Mouse (Mus musculus) retina, embryonic 14.5 days (tissue): ENCODE results near the gene Nudt8.
"Not testable (repeated sequence)": the region's sequence is repeated elsewhere in the genome, so short reads cannot be mapped to it uniquely, and the experiment has no call there.

Experiments
- DNase-seq: peaks from one replicate; pipeline ENCODE4 v3.0.0-alpha.2; 2015; ENCODE audit warnings: low spot score

The Nudt8 gene

DNA sequence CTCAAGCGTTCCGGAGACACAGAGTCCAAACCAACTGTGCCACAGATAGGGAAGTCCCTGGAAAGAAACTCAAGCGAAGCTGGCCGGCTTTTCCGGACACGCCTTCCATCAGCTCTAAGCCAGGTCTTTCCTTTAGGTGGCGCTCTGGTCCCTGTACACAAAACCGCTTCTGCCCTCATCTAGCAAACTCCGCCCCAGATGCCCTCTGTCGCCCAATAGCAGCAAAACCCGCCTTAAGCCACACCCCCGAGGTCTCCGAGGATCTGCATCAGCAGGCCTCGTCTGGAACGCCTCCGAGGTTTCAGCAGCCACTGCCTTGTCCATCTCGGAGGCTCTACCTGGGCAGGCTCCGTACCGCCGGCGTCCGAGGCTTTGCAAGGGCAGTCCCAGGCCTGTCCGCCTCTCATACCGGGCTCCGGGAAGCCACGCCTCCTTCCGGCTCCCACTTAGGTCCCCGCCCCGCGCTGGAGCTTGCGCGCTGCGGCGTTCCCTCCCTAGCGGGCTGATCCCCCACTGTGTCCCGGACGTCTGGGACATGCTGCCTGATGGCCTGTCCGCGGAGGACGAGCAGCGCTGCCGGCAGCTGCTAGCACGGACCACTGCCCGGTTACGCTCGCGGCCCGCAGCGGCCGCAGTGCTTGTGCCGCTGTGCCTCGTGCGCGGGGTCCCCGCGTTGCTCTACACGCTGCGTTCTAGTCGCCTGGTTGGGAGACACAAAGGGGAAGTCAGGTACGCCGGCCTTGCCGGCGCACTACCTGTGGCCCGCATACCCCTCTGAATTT, at the start of gene Nudt8, which contains the start of gene Gm49405:
Gene Nudt8, plus strand, starts transcription at position 462 of the 782 bp plus-strand sequence.
Gene Gm49405, plus strand, starts transcription at position 508 of the 782 bp plus-strand sequence.
- DNase-seq = peak; percentile 98

DNA sequence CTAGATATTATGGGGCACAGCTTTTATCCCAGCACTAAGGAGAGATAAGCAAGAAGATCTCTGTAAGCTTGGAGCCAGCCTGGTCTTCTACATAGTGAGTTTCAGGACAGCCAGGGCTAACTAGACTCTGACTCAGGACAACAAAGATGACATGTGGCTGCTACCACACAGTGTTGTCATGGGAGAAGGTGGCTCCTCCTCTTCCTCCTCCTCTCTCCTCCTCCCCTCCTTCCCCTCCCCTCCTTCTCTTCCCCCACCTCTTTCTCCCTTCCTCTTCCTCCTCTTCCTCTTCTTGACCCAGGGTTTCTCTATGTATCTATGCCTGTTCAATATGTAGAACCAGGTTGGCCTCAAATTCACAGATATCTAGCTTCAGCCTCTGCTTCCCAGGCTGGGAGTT, 48.9 kb upstream of the Nudt8 start:
- no peak for DNase-seq

DNA sequence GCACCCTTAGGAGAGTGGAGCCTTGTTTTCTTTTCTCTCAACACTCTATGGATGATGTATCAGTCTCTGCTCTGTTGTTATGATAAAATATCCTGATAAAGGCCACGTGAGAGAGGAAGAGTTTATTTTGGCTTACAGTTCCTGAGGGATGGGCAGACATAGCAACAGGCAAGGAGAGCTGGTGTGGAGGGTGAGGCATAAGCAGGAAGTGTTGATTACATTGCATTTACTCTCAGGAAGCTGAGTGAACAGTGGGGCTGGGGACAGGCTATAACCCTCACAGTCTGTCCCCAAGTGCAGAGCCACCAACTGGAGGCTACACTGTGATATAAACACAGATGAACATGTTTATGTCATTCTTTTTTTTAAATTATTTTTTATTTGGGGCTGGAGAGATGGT, 48.3 kb upstream of the Nudt8 start:
- DNase-seq = no peak

DNA sequence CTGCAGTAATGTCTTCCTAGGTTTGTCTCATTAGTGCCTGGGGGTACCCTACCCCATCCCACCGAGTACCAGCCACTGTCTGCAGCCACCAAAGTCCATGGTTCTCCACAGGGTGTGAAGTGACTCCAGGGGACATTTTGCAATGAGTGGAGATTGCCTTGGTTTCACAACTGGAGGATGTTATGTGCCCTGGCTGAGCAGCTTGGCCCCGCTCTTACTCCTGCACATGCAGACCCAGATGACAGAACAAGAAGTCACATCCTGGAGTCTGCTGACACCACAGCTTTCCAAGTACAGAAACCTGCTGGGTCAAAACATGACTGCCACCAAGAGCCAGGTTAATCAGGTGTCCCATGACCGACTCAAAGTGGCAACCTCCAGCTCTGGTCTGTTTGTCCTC, 45.3 kb upstream of the Nudt8 start:
- no peak for DNase-seq

DNA sequence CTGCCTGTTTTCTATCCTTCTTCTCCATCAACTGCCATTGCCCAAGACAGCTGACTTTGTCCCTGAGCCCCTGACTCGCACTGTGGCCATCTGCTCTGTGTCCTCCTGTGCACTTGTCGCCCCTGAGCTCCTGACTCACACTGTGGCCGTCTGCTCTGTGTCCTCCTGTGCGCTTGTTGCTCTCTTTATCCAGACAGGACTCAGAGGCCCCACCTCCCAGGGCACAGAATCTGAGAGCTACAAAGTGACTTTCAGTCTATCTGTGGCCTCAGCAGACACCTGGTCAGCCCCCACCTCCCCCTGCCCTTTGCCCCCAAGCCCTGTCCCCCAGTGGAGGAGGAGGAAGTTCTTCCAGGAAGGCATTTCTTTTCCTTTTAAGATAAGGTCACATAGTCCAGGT, 44.6 kb upstream of the Nudt8 start:
- DNase-seq = no peak

DNA sequence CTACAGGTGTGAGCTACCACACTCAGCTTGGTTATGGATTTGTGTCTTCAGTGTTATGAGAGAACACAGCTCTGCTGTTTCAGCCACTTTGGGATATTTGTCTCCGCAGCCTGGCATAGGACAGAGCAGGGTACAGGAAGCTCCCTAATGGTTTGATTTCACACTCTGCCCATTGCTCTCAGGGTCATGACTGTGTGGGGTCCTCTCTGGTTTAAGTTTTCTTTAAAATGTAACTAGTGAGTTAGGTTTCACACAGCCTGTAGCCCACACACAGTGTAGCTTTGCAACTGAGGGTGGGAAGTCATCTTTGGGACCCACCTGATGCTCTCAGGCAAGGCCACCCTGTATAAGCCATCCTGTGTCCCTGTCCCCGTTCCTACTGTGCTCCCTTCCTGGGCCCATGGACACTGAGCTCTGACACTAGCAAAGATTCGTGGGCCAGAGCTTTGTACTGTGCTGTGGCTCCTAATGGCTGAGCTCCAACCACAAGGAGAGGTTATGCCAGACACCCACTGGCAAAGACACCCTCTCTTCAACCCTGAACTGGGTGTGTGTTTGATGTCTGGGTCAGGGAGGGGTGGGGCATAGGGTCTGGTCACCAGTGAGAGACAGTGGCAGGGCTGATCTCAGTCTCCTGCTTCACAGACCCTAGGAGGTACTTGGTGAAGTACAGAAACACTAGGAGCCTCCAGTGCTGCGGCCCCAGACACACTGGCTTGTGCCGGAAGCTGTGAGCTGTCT, 42.9 kb upstream of the Nudt8 start:
- DNase-seq = not testable (repeated sequence)

DNA sequence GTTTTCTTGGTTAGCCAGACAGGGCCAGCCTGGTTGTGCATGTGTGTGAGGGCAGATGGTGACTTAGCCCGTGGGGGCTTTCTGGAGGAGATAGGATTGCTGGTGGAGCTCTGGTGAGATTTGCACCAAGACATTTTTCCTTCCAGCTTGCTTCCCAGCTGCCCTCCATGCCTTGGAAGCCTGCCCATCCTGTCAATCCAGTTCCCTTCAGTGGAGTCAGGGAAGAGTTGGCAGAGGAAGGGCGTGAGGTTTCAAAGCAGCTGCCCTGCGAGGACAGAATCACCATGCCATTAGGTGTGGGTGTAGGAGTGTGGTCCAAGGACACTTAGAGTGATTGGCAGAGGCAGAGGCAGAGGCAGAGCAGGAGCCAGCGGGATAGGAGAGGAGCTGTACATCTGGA, 41.9 kb upstream of the Nudt8 start, which contains the start of gene Aldh3b3:
Gene Aldh3b3, plus strand, starts transcription at position 176 of the 400 bp plus-strand sequence.
- no peak for DNase-seq

DNA sequence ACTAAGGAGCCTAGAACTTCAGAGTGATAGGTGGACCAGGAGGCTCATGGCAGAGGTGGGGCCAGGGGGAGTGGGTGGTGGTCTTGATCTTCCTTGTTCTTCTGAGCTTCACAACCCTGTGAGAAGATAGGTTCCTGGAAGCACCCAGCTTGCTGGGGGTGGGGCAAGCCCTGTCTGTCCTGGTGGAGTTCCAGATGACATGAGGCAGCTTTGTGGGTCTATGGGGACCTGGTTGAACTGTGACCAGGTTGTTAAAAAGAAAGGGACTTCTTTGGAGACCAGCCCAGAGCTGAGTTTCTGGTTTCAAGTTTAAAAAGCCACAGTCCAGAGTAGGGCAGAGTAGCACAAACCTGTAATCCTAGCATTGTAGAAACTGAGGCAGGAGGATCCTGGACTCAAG, 41.4 kb upstream of the Nudt8 start:
- DNase-seq = no peak

DNA sequence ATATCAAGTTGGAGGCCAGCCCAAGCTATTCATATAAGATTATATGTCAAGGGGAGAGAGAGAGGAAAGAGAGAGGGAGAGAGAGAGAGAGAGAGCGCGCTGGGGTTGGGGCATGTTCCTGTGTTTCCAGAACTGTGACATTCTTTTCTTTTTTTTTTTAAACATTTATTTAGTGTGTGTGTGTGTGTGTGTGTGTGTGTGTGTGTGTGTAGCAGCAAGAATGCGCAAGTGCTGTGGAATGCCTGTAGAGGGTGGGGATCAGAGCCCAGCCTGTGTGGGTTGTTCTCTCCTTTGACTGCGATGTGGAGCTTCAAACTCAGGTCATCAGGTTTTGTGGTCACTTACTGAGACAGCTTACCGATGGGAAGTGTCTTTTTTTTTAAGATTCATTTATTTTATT, 40.2 kb upstream of the Nudt8 start:
- DNase-seq = no peak

DNA sequence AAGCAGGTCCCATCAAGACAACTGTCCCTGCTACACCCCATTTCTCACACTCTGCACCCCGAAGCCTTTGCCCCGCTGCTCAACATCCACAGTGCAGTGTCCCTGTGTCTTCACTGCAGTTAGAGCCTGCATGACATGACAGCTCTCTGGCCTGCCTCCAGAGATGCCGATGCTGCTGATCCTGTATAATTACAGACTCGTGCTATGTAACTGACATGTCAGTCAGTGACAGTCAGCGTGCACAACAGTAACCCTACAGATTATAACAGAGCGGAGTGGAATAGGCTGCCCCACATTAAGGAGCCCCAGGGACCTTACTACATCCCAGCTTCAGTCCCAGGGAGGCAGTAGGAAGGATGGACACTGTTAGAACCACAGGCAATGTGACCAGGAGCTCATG, 38.6 kb upstream of the Nudt8 start:
- DNase-seq = not testable (repeated sequence)

DNA sequence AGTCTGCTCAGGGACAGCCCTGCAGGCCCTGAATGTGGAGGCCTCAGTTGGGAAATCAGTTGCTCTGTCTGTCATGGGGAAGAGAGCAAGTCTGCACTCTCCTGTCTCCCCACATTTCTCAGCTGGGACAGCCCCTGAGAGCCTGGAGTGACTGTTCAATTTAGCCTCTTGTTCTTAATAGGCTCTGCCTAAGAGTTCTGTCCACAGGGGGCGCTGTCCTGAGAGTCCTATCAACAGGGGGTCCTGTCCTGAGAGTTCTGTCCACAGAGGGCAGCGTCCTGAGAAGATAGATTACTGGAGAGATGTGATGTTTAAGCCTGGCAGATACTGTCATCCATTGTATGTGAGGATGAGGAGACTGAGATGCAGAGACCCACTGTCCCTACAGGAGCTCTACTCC, 37.9 kb upstream of the Nudt8 start:
- peak; percentile 48 for DNase-seq

DNA sequence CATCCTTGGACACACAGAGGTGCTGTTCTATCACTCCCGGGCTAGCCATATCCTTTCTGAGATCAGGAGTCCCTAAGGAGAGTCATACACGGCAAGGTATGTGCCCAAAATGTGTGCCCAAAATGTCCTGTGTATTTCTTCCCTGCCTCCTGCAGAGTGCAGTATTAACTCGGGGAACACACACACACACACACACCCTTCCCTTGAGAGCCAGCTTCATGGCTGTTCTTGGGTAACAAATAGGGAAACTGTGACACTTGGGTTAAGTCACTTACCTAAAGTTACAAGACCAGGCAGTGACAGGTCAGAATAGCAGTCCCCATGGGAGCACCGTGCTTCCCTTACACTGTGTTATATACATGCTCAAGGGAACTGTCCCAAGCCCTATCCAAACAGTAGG, 36.4 kb upstream of the Nudt8 start:
- DNase-seq = no peak

DNA sequence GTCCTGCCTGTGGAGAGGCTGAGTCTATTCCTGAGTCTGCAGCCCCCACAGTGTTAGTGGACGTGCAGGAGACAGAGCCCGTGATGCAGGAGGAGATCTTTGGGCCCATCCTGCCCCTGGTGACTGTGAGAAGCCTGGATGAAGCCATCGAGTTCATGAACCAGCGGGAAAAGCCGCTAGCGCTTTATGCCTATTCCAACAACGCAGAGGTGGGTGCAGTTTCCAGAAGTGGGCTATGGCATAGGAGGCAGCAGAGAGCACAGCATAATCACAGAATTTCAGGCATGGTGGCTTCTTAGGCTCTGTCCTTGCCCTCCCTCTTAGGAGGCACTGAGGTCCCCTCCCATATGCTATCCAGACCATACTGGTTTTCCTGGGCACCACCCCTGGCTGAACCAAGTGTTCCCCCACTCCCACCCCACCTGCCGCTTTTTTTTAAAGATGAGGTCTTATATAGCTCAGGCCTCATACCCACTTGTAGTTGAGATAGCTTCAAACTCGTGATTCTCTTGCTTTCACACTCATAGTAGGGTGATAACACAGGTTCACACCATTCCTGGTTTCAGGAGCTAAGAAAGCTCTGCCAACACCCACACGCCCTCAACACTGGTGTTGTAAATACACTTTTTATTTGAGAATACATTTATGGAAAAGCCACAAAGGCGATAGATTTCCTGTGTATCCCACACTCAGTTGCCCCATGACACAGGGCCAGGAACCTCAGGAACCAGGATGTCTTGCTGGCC, 33.9 kb upstream of the Nudt8 start:
- peak; percentile 54 for DNase-seq

DNA sequence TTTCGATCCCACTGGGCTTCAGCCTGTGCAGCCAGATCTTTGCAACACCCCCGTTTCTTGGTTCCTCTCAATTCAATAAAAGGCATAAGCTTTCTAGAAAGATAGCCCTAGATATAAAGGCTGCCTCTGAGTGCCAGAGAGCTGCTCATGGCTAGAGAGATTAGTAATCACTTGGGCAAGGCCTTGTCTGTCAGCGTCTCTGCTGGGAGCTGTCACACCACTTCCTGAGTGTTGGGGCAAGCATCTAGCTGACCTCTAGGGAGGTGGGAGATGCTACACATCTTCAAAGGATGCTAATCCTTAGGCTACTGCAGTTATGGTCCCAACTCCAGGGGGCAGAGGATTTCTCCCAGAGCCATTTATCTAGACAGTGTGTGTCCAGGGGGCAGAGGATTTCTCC, 33.1 kb upstream of the Nudt8 start:
- DNase-seq = no peak

DNA sequence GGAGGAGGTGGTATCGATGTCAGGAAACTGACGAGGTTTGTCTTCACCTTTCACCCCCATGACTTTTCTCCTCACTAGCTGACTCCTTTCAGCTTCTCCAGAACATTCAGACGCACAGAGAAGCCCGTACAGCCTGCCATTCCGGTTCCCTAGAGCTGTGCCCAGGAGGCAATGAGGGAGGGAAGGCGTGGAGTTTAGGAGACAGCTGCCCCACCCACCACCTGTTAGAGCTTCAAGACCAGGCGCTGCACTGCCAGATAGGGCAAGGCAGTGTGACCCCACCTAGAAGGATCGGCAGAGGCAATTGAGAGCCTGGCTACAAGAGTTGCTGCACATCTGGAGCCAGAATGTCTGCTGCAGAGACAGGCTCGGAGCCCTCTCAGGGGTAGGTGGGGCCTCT, 28.2 kb upstream of the Nudt8 start, which contains the start of gene Aldh3b2:
Gene Aldh3b2, plus strand, starts transcription at position 100 of the 400 bp plus-strand sequence.
- no peak for DNase-seq

DNA sequence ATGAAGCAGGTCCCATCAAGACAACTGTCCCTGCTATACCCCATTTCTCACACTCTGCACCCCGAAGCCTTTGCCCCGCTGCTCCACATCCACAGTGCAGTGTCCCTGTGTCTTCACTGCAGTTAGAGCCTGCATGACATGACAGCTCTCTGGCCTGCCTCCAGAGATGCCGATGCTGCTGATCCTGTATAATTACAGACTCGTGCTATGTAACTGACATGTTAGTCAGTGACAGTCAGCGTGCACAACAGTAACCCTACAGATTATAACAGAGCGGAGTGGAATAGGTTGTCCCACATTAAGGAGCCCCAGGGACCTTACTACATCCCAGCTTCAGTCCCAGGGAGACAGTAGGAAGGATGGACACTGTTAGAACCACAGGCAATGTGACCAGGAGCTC, 25.8 kb upstream of the Nudt8 start:
- DNase-seq = not testable (repeated sequence)

DNA sequence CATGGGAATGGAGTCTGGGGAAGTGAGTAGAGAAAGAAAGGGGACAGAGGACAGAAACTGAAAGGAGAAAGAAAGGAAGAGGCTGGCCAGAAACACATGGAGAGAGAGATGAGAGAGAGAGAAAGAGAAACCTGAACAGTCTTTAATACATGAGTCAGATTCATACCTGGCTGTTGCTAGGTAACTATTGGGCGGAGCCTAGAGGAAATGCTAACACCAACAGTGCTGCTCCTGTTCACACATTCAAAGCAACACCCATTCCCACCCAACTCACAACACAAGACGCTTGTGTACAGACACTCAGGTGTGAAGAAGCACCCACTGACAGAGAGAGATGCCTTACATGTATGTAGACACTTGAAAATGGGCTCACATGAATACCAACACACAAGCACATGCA, 24.5 kb upstream of the Nudt8 start:
- no peak for DNase-seq

DNA sequence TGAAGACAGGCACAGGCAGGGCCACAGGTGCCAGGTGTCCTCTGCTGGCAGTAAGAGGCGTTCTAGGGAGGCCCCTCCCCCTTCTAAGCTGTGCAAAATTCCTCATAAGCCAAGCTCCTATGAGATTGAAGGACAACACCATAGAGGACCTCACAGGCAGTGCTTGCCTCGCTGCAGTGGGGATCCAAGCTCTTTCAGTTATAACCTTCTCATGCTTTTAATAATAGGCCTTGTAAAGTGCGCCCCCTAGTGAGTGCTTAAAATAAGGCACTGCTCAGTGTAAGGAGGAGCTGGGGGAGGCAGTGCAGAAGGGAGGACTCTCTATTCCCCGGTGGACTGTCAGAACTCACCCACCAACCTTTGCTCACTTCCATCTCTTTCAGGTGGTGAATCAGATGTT, 20.1 kb upstream of the Nudt8 start:
- DNase-seq = peak; percentile 95

DNA sequence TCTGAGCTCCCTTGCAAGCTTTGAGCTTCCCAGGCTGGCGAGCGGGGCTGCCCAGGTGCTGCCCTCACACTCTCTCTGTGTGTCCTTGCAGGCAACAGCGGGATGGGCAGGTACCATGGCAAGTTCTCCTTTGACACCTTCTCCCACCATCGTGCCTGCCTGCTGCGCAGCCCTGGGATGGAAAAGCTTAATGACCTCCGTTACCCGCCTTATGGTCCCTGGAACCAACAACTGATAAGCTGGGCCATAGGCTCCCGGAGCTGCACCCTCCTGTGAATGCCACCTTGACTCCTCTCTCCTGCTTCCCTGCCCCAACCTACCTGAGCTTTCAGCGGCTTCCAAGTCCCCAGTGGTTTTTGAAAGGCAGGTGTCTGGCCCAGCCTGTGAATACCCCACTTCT, 19.5 kb upstream of the Nudt8 start:
- DNase-seq = no peak

DNA sequence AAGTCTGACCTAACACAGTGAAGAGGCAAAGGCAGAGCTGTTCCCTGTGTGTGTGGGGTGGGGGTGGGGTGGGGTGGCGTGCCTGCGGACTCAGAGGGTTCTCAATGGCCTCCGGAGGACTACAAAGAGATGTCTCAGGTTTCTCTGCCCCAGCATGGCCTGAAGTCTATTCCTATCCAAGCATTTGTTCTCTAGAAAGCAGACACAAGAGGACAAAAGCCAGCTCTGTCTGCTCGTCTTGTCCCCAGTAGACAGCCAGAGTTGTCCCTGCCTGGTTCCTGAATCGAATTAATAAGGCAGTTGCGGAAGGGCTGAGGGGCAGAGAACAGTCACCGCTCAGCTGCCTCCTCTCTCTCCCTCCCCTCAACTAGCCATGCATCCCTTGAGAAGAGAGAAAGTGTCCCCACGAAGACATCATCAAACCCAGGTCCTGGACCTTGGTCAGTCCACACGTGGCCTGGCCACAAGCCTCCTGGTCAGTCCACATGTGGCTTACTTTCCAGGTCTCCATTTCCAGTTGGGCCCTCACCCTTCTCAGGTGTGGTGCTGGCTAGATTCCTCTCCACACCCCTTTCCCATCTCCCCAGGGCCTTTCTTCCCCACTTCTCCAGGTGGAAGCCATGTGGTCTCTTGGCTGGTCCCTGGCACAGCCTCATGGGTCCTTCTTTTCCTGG, 16.7 kb upstream of the Nudt8 start:
- no peak for DNase-seq

DNA sequence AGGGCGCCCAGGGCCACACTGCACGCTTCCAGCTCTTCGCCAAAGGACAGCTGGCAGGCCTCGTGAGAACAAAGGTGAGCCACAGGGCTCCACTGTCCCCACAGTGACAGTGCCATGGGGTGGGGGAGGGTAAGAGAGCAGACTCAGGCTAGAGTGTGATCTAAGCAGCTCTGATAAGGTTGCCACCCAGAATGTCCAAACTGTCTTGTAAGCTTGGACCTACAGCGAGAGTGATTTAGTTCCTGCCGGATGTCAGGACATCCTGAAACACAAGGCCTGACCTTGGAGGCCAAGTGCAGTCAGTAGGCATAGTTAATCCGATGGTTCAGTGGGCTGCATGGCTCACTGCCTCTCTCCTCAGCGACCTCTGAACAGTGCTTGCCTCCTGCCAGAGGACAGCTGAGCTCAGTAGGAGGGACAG, 15.1 kb upstream of the Nudt8 start:
- peak; percentile 74 for DNase-seq

DNA sequence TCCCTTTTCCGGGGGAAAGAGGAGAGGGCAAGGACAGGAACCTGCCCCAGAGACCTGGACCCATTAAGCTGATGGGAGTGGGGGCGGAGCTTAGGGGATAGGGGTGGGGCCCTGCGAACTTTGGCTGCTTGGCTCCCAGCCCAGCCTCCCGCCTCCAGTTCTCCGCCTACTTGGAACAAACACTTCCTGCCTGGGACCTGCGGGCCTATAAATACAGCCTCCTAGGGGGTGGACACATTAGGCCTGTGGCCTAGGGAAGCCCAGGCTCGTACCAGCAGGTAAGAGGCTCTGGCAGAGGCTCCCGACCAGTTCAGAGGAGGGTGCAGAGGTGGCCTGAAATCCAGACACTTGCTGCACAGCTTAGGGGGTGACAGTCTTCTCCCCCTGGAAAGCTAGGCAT, 14.0 kb upstream of the Nudt8 start, which contains the start of gene Acy3:
Gene Acy3, plus strand, starts transcription at position 237 of the 400 bp plus-strand sequence.
- peak; percentile 54 for DNase-seq
